Mouse (Mus musculus) C2C12 (cell line): ENCODE results near the gene Mipep.

Experiments
- CEBPB ChIP-seq: IDR thresholded peaks from one replicate; pipeline ENCODE4 v1.6.1; 2011; ENCODE audit warnings: low read depth, mild to moderate bottlenecking, control low read depth, moderate library complexity
- CTCF ChIP-seq: IDR thresholded peaks from one replicate; pipeline ENCODE4 v1.5.1; 2011; ENCODE audit not compliant: control insufficient read depth, insufficient read depth, insufficient read length
- MAX ChIP-seq: IDR thresholded peaks from one replicate; pipeline ENCODE4 v1.6.1; 2011; ENCODE audit warnings: mild to moderate bottlenecking, control low read depth

- TF ChIP-seq CTCF (no peak), CEBPB (no peak), MAX (no peak)
Observed at GRCm38 (mm10) chr14:60815098-60815497, 30.7 kb downstream of the Mipep start.
